Mouse (Mus musculus) NIH3T3 (cell line): ENCODE results near the gene Gpr156.

Source experiments
- DNase-seq: peaks from one replicate; pipeline ENCODE4 v3.0.0-alpha.2; 2012; ENCODE audit warnings: low read depth

Gpr156 gene

GRCm38 (mm10) chr16:37919000-37919399 is 2.7 kb downstream of the Gpr156 start:
- peak; percentile 9 for DNase-seq

- no peak for DNase-seq
These were observed 4.6 kb downstream of the Gpr156 start for GRCm38 (mm10) chr16:37920842-37921409.

GRCm38 (mm10) chr16:37926087-37926486 is 9.8 kb downstream of the Gpr156 start:
- DNase-seq, result no peak

GRCm38 (mm10) chr16:37927117-37927516 is 10.8 kb downstream of the Gpr156 start:
- no peak for DNase-seq

- DNase-seq, result peak; percentile 56
These were observed 12.7 kb downstream of the Gpr156 start for GRCm38 (mm10) chr16:37929006-37929405.

- DNase-seq, result no peak
These were observed 13.3 kb downstream of the Gpr156 start for GRCm38 (mm10) chr16:37929626-37930025.

GRCm38 (mm10) chr16:37934932-37935331 is 18.6 kb downstream of the Gpr156 start:
- DNase-seq, result no peak

GRCm38 (mm10) chr16:37937276-37937675 is 21.0 kb downstream of the Gpr156 start:
- DNase-seq, result no peak

GRCm38 (mm10) chr16:37938125-37939081 is 22.1 kb downstream of the Gpr156 start:
- no peak for DNase-seq

- no peak for DNase-seq
These were observed 23.0 kb downstream of the Gpr156 start for GRCm38 (mm10) chr16:37939082-37939863.

- DNase-seq, result peak; percentile 73
These were observed 24.0 kb downstream of the Gpr156 start for GRCm38 (mm10) chr16:37940291-37940690.

GRCm38 (mm10) chr16:37943701-37944100 is 27.4 kb downstream of the Gpr156 start:
- peak; percentile 68 for DNase-seq

- DNase-seq, result no peak
These were observed 28.9 kb downstream of the Gpr156 start for GRCm38 (mm10) chr16:37945031-37945796.

- DNase-seq, result peak; percentile 75
These were observed 30.9 kb downstream of the Gpr156 start for GRCm38 (mm10) chr16:37947160-37947559.

GRCm38 (mm10) chr16:37948365-37948764 is 32.1 kb downstream of the Gpr156 start:
- DNase-seq, result no peak

GRCm38 (mm10) chr16:37951171-37951570 is 34.9 kb downstream of the Gpr156 start:
- no peak for DNase-seq

GRCm38 (mm10) chr16:37953186-37953585 is 36.9 kb downstream of the Gpr156 start:
- no peak for DNase-seq

- no peak for DNase-seq
These were observed 38.0 kb downstream of the Gpr156 start for GRCm38 (mm10) chr16:37953991-37954942.

- DNase-seq, result no peak
These were observed 39.1 kb downstream of the Gpr156 start for GRCm38 (mm10) chr16:37955336-37955917.

- DNase-seq, result no peak
These were observed 39.9 kb downstream of the Gpr156 start for GRCm38 (mm10) chr16:37956076-37956676.
